Mouse (Mus musculus): ENCODE measurements around the gene AU040320. TPM values are rescaled to one million over a fixed set of nuclear protein-coding genes. Genes with fewer than 3 reads are reported as not detected.

AU040320 gene
- total RNA-seq, 1 experiment from 2014 or later: 28.6 TPM

- ATAC-seq (replicated peaks; ENCODE audit: low read depth, poor library complexity, severe bottlenecking): no peak
Observed at GRCm38 (mm10) chr4:126749553-126749952, 3.8 kb upstream of the AU040320 start.

GRCm38 (mm10) chr4:126750046-126750683 is 3.2 kb upstream of the AU040320 start:
- no peak for ATAC-seq (replicated peaks; ENCODE audit: low read depth, poor library complexity, severe bottlenecking)

DNA sequence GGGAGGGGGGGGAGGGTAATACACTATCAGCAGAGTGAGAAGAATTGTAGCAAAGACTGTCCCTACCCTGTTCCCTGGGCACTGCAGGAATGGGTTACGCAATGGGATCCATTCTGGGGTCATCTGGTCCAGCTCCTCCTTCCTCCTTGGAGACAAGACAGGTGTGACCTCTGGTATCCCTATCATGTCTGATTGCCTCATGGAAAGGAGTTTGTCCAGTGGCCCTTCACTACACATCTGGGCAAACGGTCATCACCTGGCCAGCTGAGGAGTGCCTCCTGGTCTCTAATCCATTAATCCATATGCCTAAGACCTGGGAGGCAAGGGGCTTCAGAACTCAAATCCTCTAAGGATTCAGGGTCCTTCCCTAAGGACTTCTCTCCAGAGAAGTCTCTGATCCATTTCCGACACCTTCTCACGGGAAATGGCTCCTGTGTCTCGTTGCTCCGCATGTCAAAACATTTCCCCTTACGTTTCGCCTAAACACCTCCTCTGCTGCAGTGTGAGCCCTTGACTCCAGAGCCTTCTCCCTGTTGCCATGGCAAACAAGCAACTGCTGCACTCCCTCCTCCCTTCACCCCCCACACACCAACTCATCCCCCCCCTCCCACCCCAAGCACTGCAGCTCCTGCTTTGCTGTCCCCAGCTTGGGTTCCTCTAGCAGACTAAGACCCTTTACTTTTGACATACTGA is 2.3 kb upstream of the AU040320 start:
- ATAC-seq (replicated peaks; ENCODE audit: low read depth, poor library complexity, severe bottlenecking): no peak

GRCm38 (mm10) chr4:126751556-126752023 is 1.8 kb upstream of the AU040320 start:
- ATAC-seq (replicated peaks; ENCODE audit: low read depth, poor library complexity, severe bottlenecking): no peak

- ATAC-seq (replicated peaks; ENCODE audit: low read depth, poor library complexity, severe bottlenecking): no peak
Observed at GRCm38 (mm10) chr4:126752024-126752607, 1.2 kb upstream of the AU040320 start.

GRCm38 (mm10) chr4:126752608-126753141 is 669 bp upstream of the AU040320 start:
- ATAC-seq (replicated peaks; ENCODE audit: low read depth, poor library complexity, severe bottlenecking): peak; percentile 4; the same call in 1 of the 2 replicates

DNA sequence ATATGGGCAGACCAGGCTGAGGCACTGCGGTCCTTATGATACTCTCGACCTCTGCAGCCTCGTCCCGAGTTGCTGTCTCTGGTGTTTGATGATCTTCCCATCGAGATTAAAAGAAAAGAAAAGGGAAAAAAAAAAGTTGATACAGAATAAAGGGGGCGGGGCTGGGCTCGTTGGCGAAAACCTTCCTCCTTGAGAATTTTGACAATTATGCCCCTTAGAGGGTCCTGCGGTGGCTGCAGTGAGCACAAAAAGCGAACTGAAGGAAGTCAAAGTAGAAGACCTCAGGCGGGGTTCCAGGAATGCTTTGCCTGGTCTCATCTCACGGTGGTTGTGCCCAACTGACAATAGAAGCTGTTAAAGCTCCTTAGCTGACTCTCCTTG is 877 bp downstream of the AU040320 start:
- no peak for ATAC-seq (replicated peaks; ENCODE audit: low read depth, poor library complexity, severe bottlenecking)

- ATAC-seq (replicated peaks; ENCODE audit: low read depth, poor library complexity, severe bottlenecking): no peak
Observed at GRCm38 (mm10) chr4:126754736-126755374, 1.5 kb downstream of the AU040320 start.

DNA sequence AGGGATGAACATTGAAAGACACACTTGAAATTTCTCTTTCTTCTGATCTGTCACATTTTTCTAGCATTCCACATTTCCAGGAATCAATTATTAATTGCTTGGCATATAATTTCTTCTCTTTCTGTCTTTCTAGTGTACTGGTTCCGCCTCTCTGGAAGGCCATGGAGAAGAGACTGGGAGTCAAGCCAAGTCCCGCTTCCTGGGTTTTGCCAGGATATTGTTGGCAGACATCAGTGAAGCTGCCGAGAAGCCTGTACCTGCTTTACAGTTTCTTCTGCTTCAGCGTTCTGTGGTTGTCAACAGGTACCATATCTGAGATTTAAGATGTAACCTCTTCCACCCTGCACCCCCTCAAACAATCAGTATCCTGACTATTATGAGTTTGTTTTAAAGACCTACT is 3.4 kb downstream of the AU040320 start:
- no peak for ATAC-seq (replicated peaks; ENCODE audit: low read depth, poor library complexity, severe bottlenecking)

DNA sequence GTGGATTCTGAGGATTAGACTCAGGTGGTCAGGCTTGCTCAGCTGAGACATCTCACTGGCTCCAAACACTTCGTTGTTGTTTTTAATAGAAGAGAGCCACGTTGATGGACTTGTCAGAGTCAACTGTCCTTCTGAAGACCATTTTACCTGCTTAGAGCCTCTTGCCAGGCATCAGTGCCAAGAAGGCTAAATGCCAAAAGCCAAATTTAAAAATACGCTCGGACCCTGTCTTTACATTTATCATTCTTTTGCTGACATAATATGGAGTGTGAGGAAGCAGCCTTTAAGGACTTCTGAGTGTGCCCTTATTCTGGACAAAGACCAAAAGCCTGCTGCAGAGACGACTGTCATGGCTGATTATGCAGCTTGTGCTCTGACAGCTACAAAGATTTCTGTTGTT is 5.0 kb downstream of the AU040320 start:
- no peak for ATAC-seq (replicated peaks; ENCODE audit: low read depth, poor library complexity, severe bottlenecking)

- peak; percentile 72 for ATAC-seq (replicated peaks; ENCODE audit: low read depth, poor library complexity, severe bottlenecking)
Observed at GRCm38 (mm10) chr4:126759435-126759834, 6.1 kb downstream of the AU040320 start.

- no peak for ATAC-seq (replicated peaks; ENCODE audit: low read depth, poor library complexity, severe bottlenecking)
Observed at GRCm38 (mm10) chr4:126762586-126763359, 9.4 kb downstream of the AU040320 start.

GRCm38 (mm10) chr4:126763483-126763882 is 10.1 kb downstream of the AU040320 start:
- ATAC-seq (replicated peaks; ENCODE audit: low read depth, poor library complexity, severe bottlenecking): no peak

DNA sequence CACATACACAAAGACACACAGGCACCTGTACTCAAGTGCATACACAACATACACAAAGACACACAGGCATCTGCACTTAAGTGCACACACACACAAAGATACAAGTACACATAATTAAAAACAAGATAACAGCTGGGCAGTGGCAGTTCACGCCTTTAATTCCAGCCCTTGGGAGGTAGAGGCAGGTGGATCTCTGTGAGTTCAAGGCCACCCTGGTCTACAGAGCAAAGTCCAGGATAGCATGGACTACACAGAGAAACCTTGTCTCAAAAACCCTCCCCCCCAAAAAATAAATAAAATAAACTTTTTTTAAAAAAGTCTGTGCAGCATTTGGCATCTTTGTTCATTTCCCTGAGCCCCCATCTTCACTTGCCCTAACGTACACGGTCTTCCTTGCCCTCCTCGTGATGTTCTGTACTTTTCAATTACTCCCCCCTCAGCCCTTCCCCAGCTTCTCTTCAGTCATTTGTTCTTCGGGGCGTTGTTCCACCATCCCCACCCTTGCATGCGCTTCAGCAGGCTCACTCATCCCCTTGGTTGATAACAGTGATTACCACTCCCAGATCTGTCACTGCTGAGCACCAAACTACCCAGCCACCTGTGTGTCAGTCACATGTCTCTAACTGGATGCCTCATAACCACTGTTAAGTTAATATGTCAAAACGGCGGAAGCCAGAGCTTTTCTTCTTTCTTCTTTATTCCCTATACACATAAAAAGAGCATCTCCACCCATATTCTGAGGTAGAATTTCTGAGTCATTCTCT is 16.6 kb downstream of the AU040320 start:
- ATAC-seq (replicated peaks; ENCODE audit: low read depth, poor library complexity, severe bottlenecking): no peak

DNA sequence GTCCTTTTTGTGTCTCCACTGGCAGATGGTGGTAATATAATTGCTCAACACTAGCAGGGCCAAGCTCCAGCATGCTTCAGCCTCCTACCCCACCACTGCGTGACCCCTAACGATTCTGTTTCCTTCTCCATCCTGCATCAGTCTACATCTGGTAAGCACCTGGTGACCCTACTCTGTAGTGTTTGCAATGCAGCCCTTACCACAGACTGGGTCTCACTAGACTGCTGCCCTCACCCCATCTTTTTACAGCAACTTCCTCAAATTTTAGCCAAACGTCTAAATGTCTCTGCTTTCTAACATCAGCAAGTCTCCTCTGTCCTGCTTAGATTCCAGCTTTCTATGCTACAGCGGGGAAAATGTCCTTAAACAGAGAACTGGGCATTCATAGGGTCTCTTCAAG is 17.5 kb downstream of the AU040320 start:
- ATAC-seq (replicated peaks; ENCODE audit: low read depth, poor library complexity, severe bottlenecking): peak; percentile 56; the same call in 1 of the 2 replicates

- ATAC-seq (replicated peaks; ENCODE audit: low read depth, poor library complexity, severe bottlenecking): no peak
Observed at GRCm38 (mm10) chr4:126773871-126774270, 20.5 kb downstream of the AU040320 start.

- ATAC-seq (replicated peaks; ENCODE audit: low read depth, poor library complexity, severe bottlenecking): no peak
Observed at GRCm38 (mm10) chr4:126775182-126775581, 21.8 kb downstream of the AU040320 start.

GRCm38 (mm10) chr4:126779148-126779581 is 25.8 kb downstream of the AU040320 start:
- ATAC-seq (replicated peaks; ENCODE audit: low read depth, poor library complexity, severe bottlenecking): no peak
